Mouse (Mus musculus): ENCODE results near the gene Cyp3a25. TPM values are rescaled to one million over a fixed set of nuclear protein-coding genes. Genes with fewer than 3 reads are reported as not detected.
"Not testable (repeated sequence)": the region's sequence is repeated elsewhere in the genome, so short reads cannot be mapped to it uniquely, and the experiment has no call there.

The Cyp3a25 gene
- not detected in 2 replicates for polyA plus RNA-seq (2015; fragmentation: Nextera tagmentation; extraction: Ambion mirVana)

- not testable (repeated sequence) for H3K27me3 ChIP-seq (replicated peaks; ENCODE audit: control insufficient read depth, insufficient read depth, low read length); H3K9ac ChIP-seq (replicated peaks; ENCODE audit: low read depth, low read length); ATAC-seq; H3K4me2 ChIP-seq (ENCODE audit: low read length); H3K4me1 ChIP-seq (replicated peaks; ENCODE audit: control insufficient read depth, insufficient read depth, low read length); H3K9me3 ChIP-seq (ENCODE audit: control insufficient read depth, low read length); H3K27ac ChIP-seq (ENCODE audit: low read length); H3K4me3 ChIP-seq (replicated peaks; ENCODE audit: low read length); H3K36me3 ChIP-seq (ENCODE audit: control insufficient read depth, insufficient read depth)
- 56% methylated on average over 1 of the region's 1 CpGs for WGBS
These were observed at the start of gene Cyp3a25 for GRCm38 (mm10) chr5:146009509-146009908. Gene Cyp3a25 (minus strand): TSS chr5:146009618.

- ATAC-seq = no peak
- no peak overlapping the region for H3K9ac ChIP-seq (replicated peaks; ENCODE audit: low read depth, low read length)
- H3K27me3 ChIP-seq (replicated peaks; ENCODE audit: control insufficient read depth, insufficient read depth, low read length) = no peaks in the 10 kb centered on the region
- H3K4me2 ChIP-seq (ENCODE audit: low read length) = no peak overlapping the region
- no peaks in the 10 kb centered on the region for H3K36me3 ChIP-seq (ENCODE audit: control insufficient read depth, insufficient read depth)
- peaks cover 9% of the 10 kb centered on the region; the same call in 1 of the 2 replicates for H3K9me3 ChIP-seq (ENCODE audit: control insufficient read depth, low read length)
- no peak overlapping the region for H3K27ac ChIP-seq (ENCODE audit: low read length)
- WGBS = 51% methylated on average over 4 of the region's 4 CpGs
- no peaks in the 10 kb centered on the region for H3K4me1 ChIP-seq (replicated peaks; ENCODE audit: control insufficient read depth, insufficient read depth, low read length)
- H3K4me3 ChIP-seq (replicated peaks; ENCODE audit: low read length) = no peak overlapping the region
These were observed 11.7 kb upstream of the Cyp3a25 start for GRCm38 (mm10) chr5:146021136-146021535.

GRCm38 (mm10) chr5:146018275-146018674 lies 8.9 kb upstream of the Cyp3a25 start:
- Histone ChIP-seq H3K9ac (replicated peaks; ENCODE audit: low read depth, low read length) (no peak overlapping the region), H3K4me3 (replicated peaks; ENCODE audit: low read length) (no peak overlapping the region), H3K27me3 (replicated peaks; ENCODE audit: control insufficient read depth, insufficient read depth, low read length) (no peaks in the 10 kb centered on the region), H3K4me2 (ENCODE audit: low read length) (no peak overlapping the region), H3K36me3 (ENCODE audit: control insufficient read depth, insufficient read depth) (no peaks in the 10 kb centered on the region), H3K9me3 (ENCODE audit: control insufficient read depth, low read length) (peaks cover 9% of the 10 kb centered on the region; the same call in 1 of the 2 replicates), H3K4me1 (replicated peaks; ENCODE audit: control insufficient read depth, insufficient read depth, low read length) (no peaks in the 10 kb centered on the region), H3K27ac (ENCODE audit: low read length) (no peak overlapping the region)
- no peak for ATAC-seq
- WGBS = 74% methylated on average over 5 of the region's 5 CpGs

- no peak overlapping the region for H3K4me2 ChIP-seq (ENCODE audit: low read length)
- ATAC-seq = no peak
- no peaks in the 10 kb centered on the region for H3K4me1 ChIP-seq (replicated peaks; ENCODE audit: control insufficient read depth, insufficient read depth, low read length)
- WGBS = 94% methylated on average over 1 of the region's 1 CpGs
- H3K27me3 ChIP-seq (replicated peaks; ENCODE audit: control insufficient read depth, insufficient read depth, low read length) = no peaks in the 10 kb centered on the region
- H3K4me3 ChIP-seq (replicated peaks; ENCODE audit: low read length) = no peak overlapping the region
- no peaks in the 10 kb centered on the region for H3K36me3 ChIP-seq (ENCODE audit: control insufficient read depth, insufficient read depth)
- peaks cover 9% of the 10 kb centered on the region for H3K9me3 ChIP-seq (ENCODE audit: control insufficient read depth, low read length)
- H3K9ac ChIP-seq (replicated peaks; ENCODE audit: low read depth, low read length) = no peak overlapping the region
- no peak overlapping the region for H3K27ac ChIP-seq (ENCODE audit: low read length)
These were observed 1.8 kb upstream of the Cyp3a25 start for GRCm38 (mm10) chr5:146011251-146011650.

GRCm38 (mm10) chr5:145967080-145967479 lies 42.3 kb downstream of the Cyp3a25 start:
- Histone ChIP-seq H3K36me3 (ENCODE audit: control insufficient read depth, insufficient read depth) (no peaks in the 10 kb centered on the region), H3K27me3 (replicated peaks; ENCODE audit: control insufficient read depth, insufficient read depth, low read length) (no peaks in the 10 kb centered on the region), H3K9ac (replicated peaks; ENCODE audit: low read depth, low read length) (no peak overlapping the region), H3K27ac (ENCODE audit: low read length) (no peak overlapping the region), H3K4me3 (replicated peaks; ENCODE audit: low read length) (no peak overlapping the region), H3K4me2 (ENCODE audit: low read length) (no peak overlapping the region), H3K9me3 (ENCODE audit: control insufficient read depth, low read length) (peaks cover 6% of the 10 kb centered on the region; the same call in 1 of the 2 replicates), H3K4me1 (replicated peaks; ENCODE audit: control insufficient read depth, insufficient read depth, low read length) (no peaks in the 10 kb centered on the region)
- ATAC-seq = no peak

Other genes with a start within 250 kb of the Cyp3a25 start
- not detected in 2 replicates for gene Cyp3a44, start 203.7 kb downstream of the Cyp3a25 start, polyA plus RNA-seq (2015; fragmentation: Nextera tagmentation; extraction: Ambion mirVana)
- gene Cyp3a11, start 129.7 kb downstream of the Cyp3a25 start, polyA plus RNA-seq (2015; fragmentation: Nextera tagmentation; extraction: Ambion mirVana) = not detected in 2 replicates
- not detected in 2 replicates for gene Cyp3a59, start 69.6 kb upstream of the Cyp3a25 start, polyA plus RNA-seq (2015; fragmentation: Nextera tagmentation; extraction: Ambion mirVana)
- not detected in 2 replicates for gene Gm5565, start 150.9 kb upstream of the Cyp3a25 start, polyA plus RNA-seq (2015; fragmentation: Nextera tagmentation; extraction: Ambion mirVana)
- gene Gm6309, start 161.1 kb upstream of the Cyp3a25 start, polyA plus RNA-seq (2015; fragmentation: Nextera tagmentation; extraction: Ambion mirVana) = not detected in 2 replicates
- gene 1700001J03Rik, start 175.7 kb upstream of the Cyp3a25 start, polyA plus RNA-seq (2015; fragmentation: Nextera tagmentation; extraction: Ambion mirVana) = not detected in 2 replicates
- gene Rnf6, start 211.9 kb upstream of the Cyp3a25 start, polyA plus RNA-seq (2015; fragmentation: Nextera tagmentation; extraction: Ambion mirVana) = 32.2 and 33.2 TPM in 2 replicates
- gene Cdk8, start 221.6 kb upstream of the Cyp3a25 start, polyA plus RNA-seq (2015; fragmentation: Nextera tagmentation; extraction: Ambion mirVana) = 16.3 and 18.0 TPM in 2 replicates